Mouse (Mus musculus): ENCODE data around the gene Nccrp1. TPM values are rescaled to one million over a fixed set of nuclear protein-coding genes. Genes with fewer than 3 reads are reported as not detected.
A peak's percentile ranks its signal among the peaks of the same experiment; 100 is the strongest.
"Not testable (repeated sequence)": the region's sequence is repeated elsewhere in the genome, so short reads cannot be mapped to it uniquely, and the experiment has no call there.

Gene Nccrp1
- polyA plus RNA-seq, 1 experiment from 2014 or later = not detected

- no peaks in the 10 kb centered on the region for H3K9me3 ChIP-seq (replicated peaks; ENCODE audit: control insufficient read depth, low read length)
- H3K27ac ChIP-seq (ENCODE audit: low read length) = no peak overlapping the region
- no peaks in the 10 kb centered on the region for H3K27me3 ChIP-seq (ENCODE audit: control insufficient read depth, insufficient read depth, low read depth, low read length)
- no peak for ATAC-seq (ENCODE audit: low read depth)
- H3K9ac ChIP-seq (ENCODE audit: low read depth, low read length) = no peak overlapping the region
- no peaks in the 10 kb centered on the region for H3K36me3 ChIP-seq (ENCODE audit: control insufficient read depth, insufficient read depth)
- no peaks in the 10 kb centered on the region for H3K4me1 ChIP-seq (ENCODE audit: control insufficient read depth, low read depth, low read length)
- no peak overlapping the region for H3K4me3 ChIP-seq (ENCODE audit: low read depth, low read length)
- WGBS (ENCODE audit: insufficient replicate concordance) = 55% methylated on average over 8 of the region's 8 CpGs
- H3K4me2 ChIP-seq (ENCODE audit: low read depth, low read length) = no peak overlapping the region
Measured at GRCm38 (mm10) chr7:28511441-28511840, 35.6 kb downstream of the Nccrp1 start.

GRCm38 (mm10) chr7:28510405-28510974, 36.6 kb downstream of the Nccrp1 start, which contains the start of gene Ifnl2:
Ifnl2 (minus strand) TSS chr7:28510455.
- H3K4me3 ChIP-seq (ENCODE audit: low read depth, low read length); H3K9ac ChIP-seq (ENCODE audit: low read depth, low read length); H3K4me1 ChIP-seq (ENCODE audit: control insufficient read depth, low read depth, low read length); H3K9me3 ChIP-seq (replicated peaks; ENCODE audit: control insufficient read depth, low read length); H3K27me3 ChIP-seq (ENCODE audit: control insufficient read depth, insufficient read depth, low read depth, low read length); ATAC-seq (ENCODE audit: low read depth); H3K4me2 ChIP-seq (ENCODE audit: low read depth, low read length); H3K36me3 ChIP-seq (ENCODE audit: control insufficient read depth, insufficient read depth); H3K27ac ChIP-seq (ENCODE audit: low read length): not testable (repeated sequence)
- WGBS (ENCODE audit: insufficient replicate concordance) = 45% methylated on average over 8 of the region's 8 CpGs

- 80% methylated on average over 1 of the region's 2 CpGs for WGBS (ENCODE audit: insufficient replicate concordance)
Measured at GRCm38 (mm10) chr7:28509121-28509520, 37.9 kb downstream of the Nccrp1 start.

GRCm38 (mm10) chr7:28505585-28505984, 41.5 kb downstream of the Nccrp1 start:
- no peak for ATAC-seq (ENCODE audit: low read depth)
- H3K9ac ChIP-seq (ENCODE audit: low read depth, low read length) = no peak overlapping the region
- H3K4me2 ChIP-seq (ENCODE audit: low read depth, low read length) = no peak overlapping the region
- no peaks in the 10 kb centered on the region for H3K27me3 ChIP-seq (ENCODE audit: control insufficient read depth, insufficient read depth, low read depth, low read length)
- H3K27ac ChIP-seq (ENCODE audit: low read length) = no peak overlapping the region
- no peaks in the 10 kb centered on the region for H3K4me1 ChIP-seq (ENCODE audit: control insufficient read depth, low read depth, low read length)
- H3K36me3 ChIP-seq (ENCODE audit: control insufficient read depth, insufficient read depth) = no peaks in the 10 kb centered on the region
- 3% methylated on average over 5 of the region's 5 CpGs for WGBS (ENCODE audit: insufficient replicate concordance)
- no peaks in the 10 kb centered on the region; the same call in 1 of the 2 replicates for H3K9me3 ChIP-seq (replicated peaks; ENCODE audit: control insufficient read depth, low read length)
- no peak overlapping the region for H3K4me3 ChIP-seq (ENCODE audit: low read depth, low read length)

More at GRCm38 (mm10) chr7:28509121-28509520, 37.9 kb downstream of the Nccrp1 start:
- not testable (repeated sequence) for H3K4me2 ChIP-seq (ENCODE audit: low read depth, low read length); H3K4me1 ChIP-seq (ENCODE audit: control insufficient read depth, low read depth, low read length); H3K9me3 ChIP-seq (replicated peaks; ENCODE audit: control insufficient read depth, low read length); H3K36me3 ChIP-seq (ENCODE audit: control insufficient read depth, insufficient read depth); H3K27me3 ChIP-seq (ENCODE audit: control insufficient read depth, insufficient read depth, low read depth, low read length); H3K27ac ChIP-seq (ENCODE audit: low read length); ATAC-seq (ENCODE audit: low read depth); H3K9ac ChIP-seq (ENCODE audit: low read depth, low read length); H3K4me3 ChIP-seq (ENCODE audit: low read depth, low read length)

- no peak overlapping the region for H3K9ac ChIP-seq (ENCODE audit: low read depth, low read length)
- no peaks in the 10 kb centered on the region for H3K4me1 ChIP-seq (ENCODE audit: control insufficient read depth, low read depth, low read length)
- no peaks in the 10 kb centered on the region for H3K36me3 ChIP-seq (ENCODE audit: control insufficient read depth, insufficient read depth)
- no peak overlapping the region for H3K4me2 ChIP-seq (ENCODE audit: low read depth, low read length)
- no peaks in the 10 kb centered on the region for H3K27me3 ChIP-seq (ENCODE audit: control insufficient read depth, insufficient read depth, low read depth, low read length)
- no peak overlapping the region for H3K27ac ChIP-seq (ENCODE audit: low read length)
- ATAC-seq (ENCODE audit: low read depth) = no peak
- no peaks in the 10 kb centered on the region for H3K9me3 ChIP-seq (replicated peaks; ENCODE audit: control insufficient read depth, low read length)
- no peak overlapping the region for H3K4me3 ChIP-seq (ENCODE audit: low read depth, low read length)
- WGBS (ENCODE audit: insufficient replicate concordance) = 61% methylated on average over 11 of the region's 11 CpGs
Measured at GRCm38 (mm10) chr7:28495426-28495825, 51.6 kb downstream of the Nccrp1 start.

Small RNAs within 50 kb of the gene (microRNA-seq; reads per million reads assigned to microRNA genes)
- gene Mir7049 = 3.0 reads per million, percentile 8 among the genes with 10 or more reads in this experiment

Other genes starting within 250 kb of the Nccrp1 start
- gene Dll3, start 245.0 kb downstream of the Nccrp1 start, polyA plus RNA-seq (2015; fragmentation: Nextera tagmentation; extraction: Ambion mirVana) = not detected in 2 replicates
- gene Timm50, start 235.2 kb downstream of the Nccrp1 start, polyA plus RNA-seq (2015; fragmentation: Nextera tagmentation; extraction: Ambion mirVana) = 66.1 and 67.9 TPM in 2 replicates
- 31.3 and 34.0 TPM in 2 replicates for gene Supt5, start 208.5 kb downstream of the Nccrp1 start, polyA plus RNA-seq (2015; fragmentation: Nextera tagmentation; extraction: Ambion mirVana)
- gene Rps16, start 196.6 kb downstream of the Nccrp1 start, polyA plus RNA-seq (2015; fragmentation: Nextera tagmentation; extraction: Ambion mirVana) = 531 and 598 TPM in 2 replicates
- gene Plekhg2, start 174.7 kb downstream of the Nccrp1 start, polyA plus RNA-seq (2015; fragmentation: Nextera tagmentation; extraction: Ambion mirVana) = 4.8 and 6.3 TPM in 2 replicates
- gene Zfp36, start 167.0 kb downstream of the Nccrp1 start, polyA plus RNA-seq (2015; fragmentation: Nextera tagmentation; extraction: Ambion mirVana) = 7.9 and 10.8 TPM in 2 replicates
- 20.5 and 21.6 TPM in 2 replicates for gene Med29, start 154.5 kb downstream of the Nccrp1 start, polyA plus RNA-seq (2015; fragmentation: Nextera tagmentation; extraction: Ambion mirVana)
- 24.7 and 25.8 TPM in 2 replicates for gene Paf1, start 154.3 kb downstream of the Nccrp1 start, polyA plus RNA-seq (2015; fragmentation: Nextera tagmentation; extraction: Ambion mirVana)
- 35.6 and 38.6 TPM in 2 replicates for gene Gmfg, start 109.8 kb downstream of the Nccrp1 start, polyA plus RNA-seq (2015; fragmentation: Nextera tagmentation; extraction: Ambion mirVana)
- gene Lrfn1, start 95.3 kb downstream of the Nccrp1 start, polyA plus RNA-seq (2015; fragmentation: Nextera tagmentation; extraction: Ambion mirVana) = 0.12 and 0.15 TPM in 2 replicates
- gene Ifnl2, start 36.8 kb downstream of the Nccrp1 start, polyA plus RNA-seq (2015; fragmentation: Nextera tagmentation; extraction: Ambion mirVana) = not detected in 2 replicates
- not detected in 2 replicates for gene Ifnl3, start 24.4 kb downstream of the Nccrp1 start, polyA plus RNA-seq (2015; fragmentation: Nextera tagmentation; extraction: Ambion mirVana)
- 0.53 and 2.5 TPM in 2 replicates for gene Sycn, start 6.4 kb downstream of the Nccrp1 start, polyA plus RNA-seq (2015; fragmentation: Nextera tagmentation; extraction: Ambion mirVana)
- gene Samd4b, start 50.9 kb upstream of the Nccrp1 start, polyA plus RNA-seq (2015; fragmentation: Nextera tagmentation; extraction: Ambion mirVana) = 2.5 and 3.5 TPM in 2 replicates
- 16.4 and 17.5 TPM in 2 replicates for gene Pak4, start 50.9 kb upstream of the Nccrp1 start, polyA plus RNA-seq (2015; fragmentation: Nextera tagmentation; extraction: Ambion mirVana)
- not detected in 2 replicates for gene Acp7, start 84.1 kb upstream of the Nccrp1 start, polyA plus RNA-seq (2015; fragmentation: Nextera tagmentation; extraction: Ambion mirVana)
- 0.29 and 0.34 TPM in 2 replicates for gene Fbxo27, start 145.6 kb upstream of the Nccrp1 start, polyA plus RNA-seq (2015; fragmentation: Nextera tagmentation; extraction: Ambion mirVana)
- gene Fbxo17, start 169.6 kb upstream of the Nccrp1 start, polyA plus RNA-seq (2015; fragmentation: Nextera tagmentation; extraction: Ambion mirVana) = 1.0 and 1.3 TPM in 2 replicates
- 73.3 and 73.7 TPM in 2 replicates for gene Mrps12, start 194.6 kb upstream of the Nccrp1 start, polyA plus RNA-seq (2015; fragmentation: Nextera tagmentation; extraction: Ambion mirVana)
- 10.5 and 11.2 TPM in 2 replicates for gene Sars2, start 194.7 kb upstream of the Nccrp1 start, polyA plus RNA-seq (2015; fragmentation: Nextera tagmentation; extraction: Ambion mirVana)
- gene Ccer2, start 208.9 kb upstream of the Nccrp1 start, polyA plus RNA-seq (2015; fragmentation: Nextera tagmentation; extraction: Ambion mirVana) = not detected in 2 replicates
- gene Sirt2, start 219.5 kb upstream of the Nccrp1 start, polyA plus RNA-seq (2015; fragmentation: Nextera tagmentation; extraction: Ambion mirVana) = 24.1 and 28.0 TPM in 2 replicates
- gene Nfkbib, start 220.3 kb upstream of the Nccrp1 start, polyA plus RNA-seq (2015; fragmentation: Nextera tagmentation; extraction: Ambion mirVana) = 29.3 TPM in 2 replicates
- gene Rinl, start 241.7 kb upstream of the Nccrp1 start, polyA plus RNA-seq (2015; fragmentation: Nextera tagmentation; extraction: Ambion mirVana) = 8.1 and 8.7 TPM in 2 replicates

Measured in liver, embryonic 16.5 days (tissue).